Mouse (Mus musculus) NIH3T3 (cell line): ENCODE measurements around the gene Mxi1.
A peak's percentile ranks its signal among the peaks of the same experiment; 100 is the strongest.
"Not testable (repeated sequence)": the region's sequence is repeated elsewhere in the genome, so short reads cannot be mapped to it uniquely, and the experiment has no call there.

Experiments used
- DNase-seq: peaks from one replicate; pipeline ENCODE4 v3.0.0-alpha.2; 2012; ENCODE audit warnings: low read depth

The Mxi1 gene

GRCm38 (mm10) chr19:53366057-53366775, 55.9 kb downstream of the Mxi1 start:
- DNase-seq: no peak

- no peak for DNase-seq
These were observed 56.6 kb downstream of the Mxi1 start for GRCm38 (mm10) chr19:53366881-53367280.

GRCm38 (mm10) chr19:53369469-53370043, 59.2 kb downstream of the Mxi1 start:
- DNase-seq: peak; percentile 92

- no peak for DNase-seq
These were observed 59.9 kb downstream of the Mxi1 start for GRCm38 (mm10) chr19:53370233-53370632.

GRCm38 (mm10) chr19:53371666-53372065, 61.3 kb downstream of the Mxi1 start, which contains the start of gene Gm10197:
Gm10197 (minus strand) TSS chr19:53371766.
- no peak for DNase-seq

- no peak for DNase-seq
These were observed 63.3 kb downstream of the Mxi1 start for GRCm38 (mm10) chr19:53373570-53373969.

- DNase-seq: no peak
These were observed 65.0 kb downstream of the Mxi1 start for GRCm38 (mm10) chr19:53375299-53375698.

GRCm38 (mm10) chr19:53375816-53376215, 65.5 kb downstream of the Mxi1 start:
- no peak for DNase-seq

- DNase-seq: no peak
These were observed 67.3 kb downstream of the Mxi1 start for GRCm38 (mm10) chr19:53377652-53378051.

- no peak for DNase-seq
These were observed 68.1 kb downstream of the Mxi1 start for GRCm38 (mm10) chr19:53378421-53378820.

GRCm38 (mm10) chr19:53383336-53383735, 73.0 kb downstream of the Mxi1 start:
- DNase-seq: no peak

- no peak for DNase-seq
These were observed 79.1 kb downstream of the Mxi1 start for GRCm38 (mm10) chr19:53389417-53389816.

- DNase-seq: no peak
These were observed 79.6 kb downstream of the Mxi1 start for GRCm38 (mm10) chr19:53389851-53390431.

GRCm38 (mm10) chr19:53390495-53391007, 80.2 kb downstream of the Mxi1 start, which contains the start of gene Smndc1:
Smndc1 (minus strand) TSS chr19:53390578.
- peak; percentile 100 for DNase-seq

- peak; percentile 38 for DNase-seq
These were observed 81.1 kb downstream of the Mxi1 start for GRCm38 (mm10) chr19:53391386-53391785.

GRCm38 (mm10) chr19:53391787-53392186, 81.5 kb downstream of the Mxi1 start:
- DNase-seq: peak; percentile 51

- no peak for DNase-seq
These were observed 82.5 kb downstream of the Mxi1 start for GRCm38 (mm10) chr19:53392781-53393343.

GRCm38 (mm10) chr19:53393646-53394045, 83.3 kb downstream of the Mxi1 start:
- DNase-seq: no peak

GRCm38 (mm10) chr19:53394552-53394951, 84.2 kb downstream of the Mxi1 start:
- peak; percentile 95 for DNase-seq

GRCm38 (mm10) chr19:53394956-53395355, 84.6 kb downstream of the Mxi1 start:
- DNase-seq: not testable (repeated sequence)

GRCm38 (mm10) chr19:53395805-53396204, 85.5 kb downstream of the Mxi1 start:
- DNase-seq: not testable (repeated sequence)

GRCm38 (mm10) chr19:53397451-53398233, 87.3 kb downstream of the Mxi1 start:
- no peak for DNase-seq
